Mouse (Mus musculus) midbrain, embryonic 15.5 days (tissue): ENCODE measurements around the gene Zfp346. TPM values are rescaled to one million over a fixed set of nuclear protein-coding genes. Genes with fewer than 3 reads are reported as not detected.

ENCODE experiments used
- ATAC-seq: fragments of 200-750 bp; cut with Nextera tagmentation; replicated peaks from 2 replicates; pipeline ENCODE4 v1.8.0; 2017; ENCODE audit warnings: moderate TSS enrichment
- H3K27ac ChIP-seq: fragments of 300-500 bp; sonication (generic); 2 replicates; pipeline ENCODE4 v1.5.1; 2015; ENCODE audit warnings: mild to moderate bottlenecking, inconsistent platforms
- H3K27me3 ChIP-seq: fragments of 300-500 bp; sonication (generic); replicated peaks from 2 replicates; pipeline ENCODE4 v1.6.1; 2015; ENCODE audit warnings: inconsistent platforms
- H3K36me3 ChIP-seq: fragments of 300-500 bp; sonication (generic); replicated peaks from 2 replicates; pipeline ENCODE4 v1.6.1; 2015; ENCODE audit warnings: inconsistent platforms
- H3K4me1 ChIP-seq: fragments of 300-500 bp; sonication (generic); 2 replicates; pipeline ENCODE4 v1.6.1; 2015; ENCODE audit warnings: inconsistent platforms
- H3K4me2 ChIP-seq: fragments of 300-500 bp; sonication (generic); 2 replicates; pipeline ENCODE4 v1.6.1; 2015; ENCODE audit warnings: inconsistent platforms, mild to moderate bottlenecking, moderate library complexity
- H3K4me3 ChIP-seq: fragments of 300-500 bp; sonication (generic); 2 replicates; pipeline ENCODE4 v1.5.1; 2015; ENCODE audit warnings: mild to moderate bottlenecking, inconsistent platforms
- H3K9ac ChIP-seq: fragments of 300-500 bp; sonication (generic); 2 replicates; pipeline ENCODE4 v1.6.1; 2015; ENCODE audit warnings: mild to moderate bottlenecking, inconsistent platforms
- H3K9me3 ChIP-seq: fragments of 300-500 bp; sonication (generic); 2 replicates; pipeline ENCODE4 v1.6.1; 2016; ENCODE audit warnings: inconsistent platforms
- WGBS: fragments of 180-500 bp; shearing (Covaris S2); methylation state at CpG from one replicate; pipeline ENCODE4 v1.1.7; 2015; ENCODE audit warnings: mixed read lengths; 5-methylcytosine and 5-hydroxymethylcytosine counted together
- polyA plus RNA-seq: library from polyadenylated mRNA; unstranded; fragments of >200 nt; fragmentation: Nextera tagmentation; extraction: Ambion mirVana; gene quantifications from 2 replicates; pipeline ENCODE4 v1.2.1, GENCODE M21; 2015

Gene Zfp346
- polyA plus RNA-seq, 1 experiment from 2014 or later, result 32.6 TPM

DNA sequence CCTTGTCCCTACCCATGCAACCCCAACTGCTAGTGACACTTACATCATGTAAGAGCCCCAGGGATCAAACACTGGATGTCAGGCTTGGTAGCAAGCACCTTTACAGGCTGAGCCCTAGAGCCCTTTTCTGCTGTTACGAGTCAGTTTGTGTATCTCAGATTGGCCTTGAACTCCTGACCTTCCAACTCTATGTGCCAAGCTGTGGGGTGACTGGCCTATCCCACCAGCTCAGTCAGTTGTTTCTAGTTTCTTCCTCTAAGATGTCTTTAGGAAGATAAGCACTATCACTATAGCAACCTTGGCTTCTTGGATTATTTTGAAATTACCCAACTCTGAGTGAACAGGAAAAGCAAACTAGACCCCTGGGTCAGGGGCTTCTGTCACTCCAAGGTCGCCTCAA lies 1.8 kb upstream of the Zfp346 start:
- no peak overlapping the region for H3K4me2 ChIP-seq
- WGBS, result 81% methylated on average over 2 of the region's 2 CpGs
- H3K4me3 ChIP-seq, result no peak overlapping the region
- H3K36me3 ChIP-seq, result 0 out of 2 replicates have a peak, but pooled peaks cover 1% of the 10 kb centered on the region
- no peaks in the 10 kb centered on the region for H3K9me3 ChIP-seq
- H3K4me1 ChIP-seq, result peaks cover 24% of the 10 kb centered on the region
- no peak overlapping the region for H3K27ac ChIP-seq
- no peaks in the 10 kb centered on the region for H3K27me3 ChIP-seq
- no peak for ATAC-seq
- no peak overlapping the region for H3K9ac ChIP-seq

GRCm38 (mm10) chr13:55105953-55106691 lies 1.0 kb downstream of the Zfp346 start:
- H3K27ac ChIP-seq, result peak overlapping the region; percentile 82

DNA sequence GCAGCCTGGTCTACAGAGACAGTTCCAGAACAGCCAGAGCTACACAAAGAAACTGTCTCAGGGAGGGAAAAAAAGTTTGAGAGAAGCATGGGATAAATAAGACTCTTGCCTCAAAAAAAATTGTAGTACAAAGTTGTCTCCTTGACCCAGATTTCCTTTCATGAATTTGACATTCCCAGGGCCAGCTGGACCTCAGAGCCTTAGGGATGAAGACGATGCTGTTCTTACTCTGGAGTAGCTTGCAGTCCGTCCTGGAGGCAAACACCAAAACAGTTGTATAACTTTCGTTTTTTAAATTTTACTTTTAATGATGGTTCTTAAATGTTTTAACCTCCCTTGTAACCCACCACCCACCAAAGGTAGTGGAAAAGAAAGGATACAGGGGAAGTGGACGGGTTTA lies 2.0 kb downstream of the Zfp346 start:
- no peak for ATAC-seq
- no peaks in the 10 kb centered on the region for H3K9me3 ChIP-seq
- no peak overlapping the region for H3K4me3 ChIP-seq
- H3K9ac ChIP-seq, result no peak overlapping the region
- WGBS, result 92% methylated on average over 4 of the region's 4 CpGs
- no peaks in the 10 kb centered on the region for H3K27me3 ChIP-seq
- H3K36me3 ChIP-seq, result 0 out of 2 replicates have a peak, but pooled peaks cover 3% of the 10 kb centered on the region
- H3K4me2 ChIP-seq, result no peak overlapping the region
- no peak overlapping the region for H3K27ac ChIP-seq
- H3K4me1 ChIP-seq, result peaks cover 15% of the 10 kb centered on the region

More at GRCm38 (mm10) chr13:55105953-55106691, 1.0 kb downstream of the Zfp346 start:
- H3K4me2 ChIP-seq, result peak overlapping the region; percentile 80
- peaks cover 15% of the 10 kb centered on the region for H3K4me1 ChIP-seq
- ATAC-seq, result no peak
- 0 out of 2 replicates have a peak, but pooled peaks cover 3% of the 10 kb centered on the region for H3K36me3 ChIP-seq
- peak overlapping the region; percentile 79 for H3K9ac ChIP-seq
- no peaks in the 10 kb centered on the region for H3K9me3 ChIP-seq
- 21% methylated on average over 8 of the region's 8 CpGs for WGBS
- H3K4me3 ChIP-seq, result peak overlapping the region; percentile 73
- no peaks in the 10 kb centered on the region for H3K27me3 ChIP-seq

DNA sequence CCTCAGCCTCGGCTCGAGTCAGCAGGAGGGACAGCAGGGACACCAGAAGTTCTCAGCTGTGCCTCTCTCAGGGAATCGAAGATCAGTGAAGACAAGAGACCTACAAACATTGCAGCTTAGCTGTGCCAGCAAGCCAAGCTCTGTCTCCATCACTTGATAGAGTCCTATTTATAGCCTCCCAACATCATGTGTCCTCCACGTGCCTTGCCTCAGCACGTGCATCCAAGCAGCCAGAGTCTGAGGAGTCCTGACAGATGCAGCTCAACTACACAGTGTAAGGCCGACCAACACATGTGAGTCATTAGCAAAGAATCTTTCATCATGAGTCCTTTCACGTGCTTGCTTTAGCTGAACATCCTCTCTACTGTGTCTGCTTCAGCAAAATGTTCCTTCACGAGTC lies 2.6 kb downstream of the Zfp346 start:
- WGBS, result 93% methylated on average over 8 of the region's 8 CpGs
- ATAC-seq, result no peak

GRCm38 (mm10) chr13:55114375-55114774 lies 9.3 kb downstream of the Zfp346 start:
- H3K9ac ChIP-seq, result no peak overlapping the region
- ATAC-seq, result no peak
- H3K4me3 ChIP-seq, result no peak overlapping the region
- no peak overlapping the region for H3K27ac ChIP-seq
- peaks cover 29% of the 10 kb centered on the region for H3K36me3 ChIP-seq
- no peaks in the 10 kb centered on the region for H3K4me1 ChIP-seq
- no peak overlapping the region for H3K4me2 ChIP-seq
- H3K9me3 ChIP-seq, result no peaks in the 10 kb centered on the region
- no peaks in the 10 kb centered on the region for H3K27me3 ChIP-seq
- WGBS, result 94% methylated on average over 6 of the region's 6 CpGs

More for the DNA sequence above, 2.6 kb downstream of the Zfp346 start:
- H3K36me3 ChIP-seq, result peaks cover 5% of the 10 kb centered on the region; the same call in 1 of the 2 replicates
- no peak overlapping the region for H3K9ac ChIP-seq
- peaks cover 15% of the 10 kb centered on the region for H3K4me1 ChIP-seq
- H3K27me3 ChIP-seq, result no peaks in the 10 kb centered on the region
- no peak overlapping the region for H3K4me3 ChIP-seq
- H3K27ac ChIP-seq, result no peak overlapping the region
- H3K9me3 ChIP-seq, result no peaks in the 10 kb centered on the region
- H3K4me2 ChIP-seq, result no peak overlapping the region

DNA sequence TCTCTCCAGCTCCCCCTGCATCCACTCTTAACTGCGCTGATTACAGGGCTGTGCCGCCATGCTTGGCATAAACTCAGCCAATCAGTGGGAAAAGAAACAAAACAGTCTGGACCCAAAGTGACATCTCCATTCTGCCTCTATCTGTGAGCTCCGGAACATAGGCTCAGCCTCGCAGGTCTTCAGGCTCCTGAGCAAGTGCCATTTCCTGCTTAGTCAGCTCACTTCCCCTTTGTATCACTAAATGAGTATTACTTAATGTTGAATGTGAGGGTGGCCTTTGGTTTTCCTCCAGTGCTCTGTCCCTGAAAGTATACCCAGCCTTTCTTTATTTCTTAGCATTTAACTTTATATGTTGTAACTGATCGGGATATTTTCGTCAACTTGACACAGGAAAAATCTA lies 19.8 kb downstream of the Zfp346 start:
- WGBS, result 92% methylated on average over 6 of the region's 6 CpGs
- no peak overlapping the region for H3K27ac ChIP-seq
- H3K36me3 ChIP-seq, result peaks cover 25% of the 10 kb centered on the region

GRCm38 (mm10) chr13:55133448-55133847 lies 28.3 kb downstream of the Zfp346 start, which contains the start of gene Gm17617:
Gm17617 (minus strand) TSS chr13:55133548.
- Histone ChIP-seq H3K4me1 (no peaks in the 10 kb centered on the region), H3K9me3 (no peaks in the 10 kb centered on the region), H3K27ac (no peak within 1 kb of the TSS), H3K27me3 (no peaks in the 10 kb centered on the region), H3K4me3 (no peak within 1 kb of the TSS), H3K36me3 (peaks cover 18% of the 10 kb centered on the region; the same call in 1 of the 2 replicates), H3K9ac (no peak within 1 kb of the TSS), H3K4me2 (no peak within 1 kb of the TSS)
- WGBS, result 98% methylated on average over 2 of the region's 2 CpGs
- no peak for ATAC-seq

More for the DNA sequence above, 19.8 kb downstream of the Zfp346 start:
- no peaks in the 10 kb centered on the region for H3K4me1 ChIP-seq
- H3K9me3 ChIP-seq, result no peaks in the 10 kb centered on the region
- no peaks in the 10 kb centered on the region for H3K27me3 ChIP-seq
- ATAC-seq, result no peak
- no peak overlapping the region for H3K9ac ChIP-seq
- no peak overlapping the region for H3K4me2 ChIP-seq
- H3K4me3 ChIP-seq, result no peak overlapping the region

DNA sequence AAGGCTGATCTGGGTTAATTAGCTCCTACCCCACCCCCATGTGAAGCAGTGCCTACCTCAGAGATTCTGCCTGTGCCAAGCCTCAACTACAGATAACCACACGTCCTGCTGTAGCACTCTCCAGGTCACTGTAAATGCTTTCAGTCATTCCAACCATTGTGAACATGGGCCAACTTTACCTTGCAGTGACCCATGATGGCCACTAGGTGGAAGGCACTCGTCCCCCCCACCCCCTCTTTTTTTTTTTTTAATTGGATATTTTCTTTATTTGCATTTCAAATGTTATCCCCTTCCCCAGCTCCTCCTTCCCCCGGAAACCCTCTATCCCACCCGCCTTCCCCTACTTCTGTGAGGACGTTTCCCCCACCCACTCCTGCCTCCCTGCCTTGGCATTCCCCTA lies 30.3 kb downstream of the Zfp346 start:
- Histone ChIP-seq H3K9ac (no peak overlapping the region), H3K27me3 (no peaks in the 10 kb centered on the region), H3K9me3 (no peaks in the 10 kb centered on the region), H3K4me3 (no peak overlapping the region), H3K4me2 (no peak overlapping the region), H3K4me1 (no peaks in the 10 kb centered on the region), H3K36me3 (peaks cover 11% of the 10 kb centered on the region; the same call in 1 of the 2 replicates), H3K27ac (no peak overlapping the region)
- no peak for ATAC-seq
- 0% methylated on average over 5 of the region's 5 CpGs for WGBS

DNA sequence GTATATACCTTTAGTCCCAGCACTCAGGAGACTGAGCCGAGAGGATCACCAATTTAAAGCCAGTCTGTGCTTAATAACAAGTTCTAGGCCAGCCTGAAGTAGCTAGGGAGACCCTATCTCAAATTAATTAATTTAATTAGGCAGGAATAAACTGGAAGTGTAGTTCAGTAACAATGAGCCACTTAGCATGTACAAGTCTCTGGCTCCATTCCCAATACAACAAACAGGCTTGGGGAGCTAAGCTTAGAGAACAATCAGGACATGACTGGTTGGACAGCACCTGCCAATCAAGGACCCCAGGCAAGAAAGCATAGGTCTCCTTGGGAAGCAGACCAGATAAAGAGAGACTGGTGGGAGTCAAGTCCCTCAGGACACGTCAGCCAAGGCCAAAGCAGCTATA lies 35.2 kb downstream of the Zfp346 start:
- Histone ChIP-seq H3K4me3 (no peak overlapping the region), H3K4me1 (no peaks in the 10 kb centered on the region), H3K9me3 (no peaks in the 10 kb centered on the region), H3K4me2 (no peak overlapping the region), H3K27ac (no peak overlapping the region), H3K36me3 (no peaks in the 10 kb centered on the region), H3K9ac (no peak overlapping the region), H3K27me3 (no peaks in the 10 kb centered on the region)
- WGBS, result 59% methylated on average over 2 of the region's 2 CpGs
- ATAC-seq, result no peak

DNA sequence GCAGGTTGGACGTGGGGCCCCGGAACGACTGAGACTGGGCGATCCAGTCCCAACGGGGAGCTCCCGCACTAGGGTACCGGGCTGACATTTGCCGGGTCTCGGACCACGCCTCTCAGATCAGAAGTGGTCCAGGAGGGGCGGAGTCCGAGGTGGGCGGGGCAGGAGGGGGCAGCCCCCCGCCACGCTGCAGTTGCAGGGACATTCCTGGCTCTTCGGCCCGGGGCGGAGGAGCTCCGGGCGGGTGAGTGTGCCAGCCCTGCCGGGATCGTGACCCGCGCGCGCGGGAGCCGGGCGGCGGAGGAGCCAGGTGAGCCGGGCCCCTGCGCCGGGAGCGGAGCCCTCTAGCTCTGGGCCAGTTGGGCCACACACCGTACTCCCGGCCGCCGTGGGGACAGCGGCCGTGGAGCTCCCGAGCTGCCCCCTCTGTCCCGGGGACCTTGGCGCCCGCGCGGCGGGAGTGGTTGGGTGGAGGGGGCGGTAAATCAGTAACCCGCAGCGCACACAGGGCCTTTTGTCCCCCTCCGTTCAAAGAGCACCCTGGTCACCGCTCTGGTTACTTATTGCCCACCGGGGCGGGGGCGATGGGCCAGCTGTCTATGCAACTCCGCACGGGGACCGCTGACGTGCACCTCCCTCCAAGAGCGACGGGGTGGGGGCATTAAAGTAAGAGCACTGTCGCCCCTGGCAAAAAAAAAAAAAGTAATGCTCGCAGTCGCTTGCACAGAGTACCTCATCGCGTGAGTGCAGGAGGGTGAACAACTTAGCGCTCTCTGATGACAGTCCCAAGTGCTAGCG lies 47.7 kb downstream of the Zfp346 start, which contains the start of gene Fgfr4:
Gene Fgfr4 (plus strand): TSS at position 20 of the 795 bp plus-strand sequence.
- Histone ChIP-seq H3K4me3 (peak within 1 kb of the TSS; percentile 49), H3K27ac (no peak within 1 kb of the TSS), H3K9ac (peak within 1 kb of the TSS; percentile 35), H3K27me3 (peaks cover 14% of the 10 kb centered on the region), H3K4me2 (peak within 1 kb of the TSS; percentile 85), H3K36me3 (no peaks in the 10 kb centered on the region), H3K4me1 (peaks cover 9% of the 10 kb centered on the region), H3K9me3 (no peaks in the 10 kb centered on the region)
- no peak; the same call in 1 of the 2 replicates for ATAC-seq
- 2% methylated on average over 52 of the region's 68 CpGs for WGBS

GRCm38 (mm10) chr13:55153951-55154350 lies 48.8 kb downstream of the Zfp346 start:
- Histone ChIP-seq H3K36me3 (no peaks in the 10 kb centered on the region), H3K4me1 (peaks cover 9% of the 10 kb centered on the region), H3K9me3 (no peaks in the 10 kb centered on the region), H3K9ac (no peak overlapping the region), H3K27ac (no peak overlapping the region), H3K4me3 (no peak overlapping the region), H3K27me3 (peaks cover 14% of the 10 kb centered on the region), H3K4me2 (no peak overlapping the region)
- 84% methylated on average over 5 of the region's 5 CpGs for WGBS
- no peak for ATAC-seq

DNA sequence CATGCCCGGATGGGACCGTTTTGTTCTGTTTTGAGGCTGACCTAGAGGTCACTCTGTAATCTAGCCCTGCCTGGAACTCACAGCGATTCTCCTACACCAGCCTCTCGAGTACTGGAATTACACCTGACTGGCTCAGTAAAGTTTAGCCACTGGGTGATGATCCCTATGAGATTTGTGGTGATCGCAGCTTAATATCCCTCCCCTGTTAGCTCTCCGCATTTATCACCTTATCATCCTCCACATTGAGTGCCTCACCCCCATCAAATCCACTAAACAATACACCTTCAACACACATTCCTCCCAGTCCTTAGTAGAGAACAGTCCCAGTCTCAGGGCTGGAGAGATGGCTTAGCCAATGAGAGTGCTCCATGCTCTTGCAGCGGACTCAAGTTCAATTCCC lies 57.3 kb downstream of the Zfp346 start:
- H3K27me3 ChIP-seq, result no peaks in the 10 kb centered on the region
- H3K36me3 ChIP-seq, result no peaks in the 10 kb centered on the region
- H3K9me3 ChIP-seq, result no peaks in the 10 kb centered on the region
- no peaks in the 10 kb centered on the region for H3K4me1 ChIP-seq
- no peak overlapping the region for H3K4me2 ChIP-seq
- H3K27ac ChIP-seq, result no peak overlapping the region
- WGBS, result 67% methylated on average over 7 of the region's 7 CpGs
- H3K4me3 ChIP-seq, result no peak overlapping the region
- no peak for ATAC-seq
- no peak overlapping the region for H3K9ac ChIP-seq
